ENCODE assay signal across 8 mouse cellular contexts in genomic region chr6:91440474-91441144, GRCm38 (mm10). TPM values are rescaled to one million over a fixed set of nuclear protein-coding genes. Genes with fewer than 3 reads are reported as not detected.
DNase-seq lines count a peak whose midpoint lies in the region; ATAC-seq lines count a peak whose summit lies in the region.

No protein-coding gene starts in this region.

- no peaks in the 10 kb centered on the region for H3K36me3 ChIP-seq in heart, embryonic 13.5 days
- no peaks in the 10 kb centered on the region for H3K36me3 ChIP-seq in liver, embryonic 12.5 days
- no peaks in the 10 kb centered on the region for H3K36me3 ChIP-seq in stomach, embryonic 15.5 days

- ATAC-seq in heart, embryonic 13.5 days (ENCODE audit: extremely low read depth, insufficient number of reproducible peaks, low FRiP score, low TSS enrichment) = peak; percentile 91
- ATAC-seq in liver, embryonic 12.5 days = peak; percentile 90
- ATAC-seq in stomach, embryonic 15.5 days (ENCODE audit: insufficient read depth, low FRiP score, low read depth) = peak; percentile 91

- WGBS in heart, embryonic 13.5 days = 2% methylated on average over 30 of the region's 30 CpGs
- 1% methylated on average over 30 of the region's 30 CpGs for WGBS in liver, embryonic 12.5 days (ENCODE audit: insufficient replicate concordance)
- 1% methylated on average over 30 of the region's 30 CpGs for WGBS in stomach, embryonic 15.5 days

- peaks cover 4% of the 10 kb centered on the region for H3K4me1 ChIP-seq in brown adipose tissue, adult 24 weeks (ENCODE audit: control insufficient read depth, insufficient read depth, insufficient read length, low read length)
- H3K4me1 ChIP-seq in heart, embryonic 13.5 days = peaks cover 8% of the 10 kb centered on the region
- H3K4me1 ChIP-seq in liver, embryonic 12.5 days = peaks cover 21% of the 10 kb centered on the region
- peaks cover 4% of the 10 kb centered on the region; the same call in 1 of the 2 replicates for H3K4me1 ChIP-seq in stomach, embryonic 15.5 days

- peak overlapping the region; percentile 68 for H3K27ac ChIP-seq in brown adipose tissue, adult 24 weeks (replicated peaks; ENCODE audit: low read depth, low read length)
- H3K27ac ChIP-seq in heart, embryonic 13.5 days (replicated peaks) = peak overlapping the region; percentile 70
- H3K27ac ChIP-seq in liver, embryonic 12.5 days = peak overlapping the region; percentile 77
- peak overlapping the region; percentile 48; the same call in 1 of the 2 replicates for H3K27ac ChIP-seq in stomach, embryonic 15.5 days

- H3K4me2 ChIP-seq in heart, embryonic 13.5 days = peak overlapping the region; percentile 97
- H3K4me2 ChIP-seq in liver, embryonic 12.5 days = peak overlapping the region; percentile 90
- peak overlapping the region; percentile 90 for H3K4me2 ChIP-seq in stomach, embryonic 15.5 days

- peak; percentile 97 for DNase-seq in CD4-positive, CD25-positive, alpha-beta regulatory T cell, adult 2 months (ENCODE audit: low read depth, low spot score)
- DNase-seq in fat pad, adult 2 months (ENCODE audit: extremely low read depth, low read depth, low spot score) = peak; percentile 40
- DNase-seq in kidney, postnatal 10 days = peak; percentile 98
- DNase-seq in natural killer cell, adult 2 months (ENCODE audit: low spot score in 2 of 2) = peak; percentile 90 to 93

- peak overlapping the region; percentile 77 for H3K4me3 ChIP-seq in brown adipose tissue, adult 24 weeks (ENCODE audit: insufficient read depth, low read depth, low read length)
- peak overlapping the region; percentile 78 for H3K4me3 ChIP-seq in heart, embryonic 13.5 days
- H3K4me3 ChIP-seq in liver, embryonic 12.5 days = peak overlapping the region; percentile 73
- peak overlapping the region; percentile 58 for H3K4me3 ChIP-seq in stomach, embryonic 15.5 days (replicated peaks)

- peaks cover 41% of the 10 kb centered on the region for H3K27me3 ChIP-seq in heart, embryonic 13.5 days (replicated peaks)
- peaks cover 39% of the 10 kb centered on the region for H3K27me3 ChIP-seq in liver, embryonic 12.5 days (replicated peaks)
- peaks cover 4% of the 10 kb centered on the region; the same call in 1 of the 2 replicates for H3K27me3 ChIP-seq in stomach, embryonic 15.5 days (replicated peaks)

- H3K9me3 ChIP-seq in heart, embryonic 13.5 days = no peaks in the 10 kb centered on the region
- H3K9me3 ChIP-seq in liver, embryonic 12.5 days (replicated peaks) = no peaks in the 10 kb centered on the region
- no peaks in the 10 kb centered on the region for H3K9me3 ChIP-seq in stomach, embryonic 15.5 days

- peak overlapping the region; percentile 84 for H3K9ac ChIP-seq in heart, embryonic 13.5 days
- H3K9ac ChIP-seq in liver, embryonic 12.5 days = peak overlapping the region; percentile 76
- peak overlapping the region; percentile 42; the same call in 1 of the 2 replicates for H3K9ac ChIP-seq in stomach, embryonic 15.5 days

RNA-seq across cellular contexts. Expression of gene Wnt7a, which starts 29.4 kb away (rescaled TPM):
- polyA plus RNA-seq in brown adipose tissue, adult 24 weeks (2012; ENCODE audit: insufficient read depth, insufficient read length, missing spikeins) = not detected in 2 replicates
- 0.06 and 0.13 TPM in 2 replicates for polyA plus RNA-seq in heart, embryonic 13.5 days (2015; fragmentation: Nextera tagmentation; extraction: Ambion mirVana)
- 0.04 TPM in 1 of 2 replicates, not detected in the other for polyA plus RNA-seq in liver, embryonic 12.5 days (2016; fragmentation: Nextera tagmentation; extraction: Ambion mirVana)
- 0.04 TPM in 1 of 2 replicates, not detected in the other for polyA plus RNA-seq in stomach, embryonic 15.5 days (2015; fragmentation: Nextera tagmentation; extraction: Ambion mirVana)

RNA-seq across cellular contexts. Expression of gene Chchd4, which starts 32.7 kb away (rescaled TPM):
- 15.7 and 19.6 TPM in 2 replicates for polyA plus RNA-seq in brown adipose tissue, adult 24 weeks (2012; ENCODE audit: insufficient read depth, insufficient read length, missing spikeins)
- 28.0 and 33.0 TPM in 2 replicates for polyA plus RNA-seq in heart, embryonic 13.5 days (2015; fragmentation: Nextera tagmentation; extraction: Ambion mirVana)
- polyA plus RNA-seq in liver, embryonic 12.5 days (2016; fragmentation: Nextera tagmentation; extraction: Ambion mirVana) = 26.5 and 31.5 TPM in 2 replicates
- polyA plus RNA-seq in stomach, embryonic 15.5 days (2015; fragmentation: Nextera tagmentation; extraction: Ambion mirVana) = 25.9 and 29.7 TPM in 2 replicates

RNA-seq across cellular contexts. Expression of gene Tmem43, which starts 32.9 kb away (rescaled TPM):
- polyA plus RNA-seq in brown adipose tissue, adult 24 weeks (2012; ENCODE audit: insufficient read depth, insufficient read length, missing spikeins) = 33.9 and 34.2 TPM in 2 replicates
- polyA plus RNA-seq in heart, embryonic 13.5 days (2015; fragmentation: Nextera tagmentation; extraction: Ambion mirVana) = 26.7 and 28.1 TPM in 2 replicates
- polyA plus RNA-seq in liver, embryonic 12.5 days (2016; fragmentation: Nextera tagmentation; extraction: Ambion mirVana) = 17.3 and 18.2 TPM in 2 replicates
- polyA plus RNA-seq in stomach, embryonic 15.5 days (2015; fragmentation: Nextera tagmentation; extraction: Ambion mirVana) = 45.8 and 46.9 TPM in 2 replicates

Comparison
In these comparisons a context has a peak if more than half of its experiments do, and no peak if none do; other contexts are left out.
1. Peak in every context shown above with its lines: DNase-seq, ATAC-seq, H3K4me3 ChIP-seq and H3K27ac ChIP-seq.
2. DNase-seq: peak in every context shown above with its lines; median percentile 98 in kidney, postnatal 10 days; 97 in CD4-positive, CD25-positive, alpha-beta regulatory T cell, adult 2 months; 92 in natural killer cell, adult 2 months; 40 in fat pad, adult 2 months.